Mouse (Mus musculus) midbrain, embryonic 16.5 days (tissue): ENCODE measurements around the gene Cacna1c. TPM values are rescaled to one million over a fixed set of nuclear protein-coding genes. Genes with fewer than 3 reads are reported as not detected.
A peak's percentile ranks its signal among the peaks of the same experiment; 100 is the strongest.

Experiments
- ATAC-seq: fragments of 200-750 bp; cut with Nextera tagmentation; 2 replicates; pipeline ENCODE4 v1.8.0; 2017; ENCODE audit warnings: moderate TSS enrichment
- H3K27ac ChIP-seq: fragments of 300-500 bp; sonication (generic); 2 replicates; pipeline ENCODE4 v1.5.1; 2014; ENCODE audit warnings: mild to moderate bottlenecking, low read length, mixed read lengths
- H3K27me3 ChIP-seq: fragments of 300-500 bp; sonication (generic); 2 replicates; pipeline ENCODE4 v1.6.1; 2014; ENCODE audit warnings: low read depth, low read length, mixed read lengths; ENCODE audit not compliant: control insufficient read depth, insufficient read depth
- H3K36me3 ChIP-seq: fragments of 300-500 bp; sonication (generic); 2 replicates; pipeline ENCODE4 v1.6.1; 2014; ENCODE audit warnings: mild to moderate bottlenecking, low read length, moderate library complexity, mixed read lengths; ENCODE audit not compliant: control insufficient read depth, insufficient read depth
- H3K4me1 ChIP-seq: fragments of 300-500 bp; sonication (generic); 2 replicates; pipeline ENCODE4 v1.6.1; 2014; ENCODE audit warnings: mild to moderate bottlenecking, low read length, mixed read lengths; ENCODE audit not compliant: control insufficient read depth, insufficient read depth
- H3K4me2 ChIP-seq: fragments of 300-500 bp; sonication (generic); 2 replicates; pipeline ENCODE4 v1.6.1; 2014; ENCODE audit warnings: mild to moderate bottlenecking, low read length, mixed read lengths
- H3K4me3 ChIP-seq: fragments of 300-500 bp; sonication (generic); 2 replicates; pipeline ENCODE4 v1.5.1; 2014; ENCODE audit warnings: low read depth, mild to moderate bottlenecking, low read length, moderate library complexity, mixed read lengths
- H3K9ac ChIP-seq: fragments of 300-500 bp; sonication (generic); 2 replicates; pipeline ENCODE4 v1.6.1; 2014; ENCODE audit warnings: low read depth, low read length, mixed read lengths
- H3K9me3 ChIP-seq: fragments of 300-500 bp; sonication (generic); replicated peaks from 2 replicates; pipeline ENCODE4 v1.6.1; 2014; ENCODE audit warnings: mild to moderate bottlenecking, low read length, mixed read lengths; ENCODE audit not compliant: control insufficient read depth, poor library complexity, severe bottlenecking
- WGBS: fragments of 180-500 bp; shearing (Covaris S2); extraction: QIAGEN DNeasy Blood & Tissue Kit; methylation state at CpG from one replicate; pipeline ENCODE4 v1.1.7; 2014; 5-methylcytosine and 5-hydroxymethylcytosine counted together
- polyA plus RNA-seq: library from polyadenylated mRNA; unstranded; fragments of >200 nt; fragmentation: Nextera tagmentation; extraction: Ambion mirVana; gene quantifications from 2 replicates; pipeline ENCODE4 v1.2.1, GENCODE M21; 2015

Gene Cacna1c
- polyA plus RNA-seq, 1 experiment from 2014 or later = 8.1 TPM

- H3K4me3 ChIP-seq = no peak overlapping the region
- 80% methylated on average over 8 of the region's 8 CpGs for WGBS
- ATAC-seq = no peak
These were observed 296.5 kb downstream of the Cacna1c start for GRCm38 (mm10) chr6:118899688-118900087.

GRCm38 (mm10) chr6:118897101-118897500, 299.1 kb downstream of the Cacna1c start:
- Histone ChIP-seq H3K4me3 (no peak overlapping the region), H3K27ac (no peak overlapping the region), H3K4me1 (no peaks in the 10 kb centered on the region), H3K9me3 (no peaks in the 10 kb centered on the region), H3K36me3 (no peaks in the 10 kb centered on the region), H3K4me2 (no peak overlapping the region), H3K9ac (no peak overlapping the region), H3K27me3 (no peaks in the 10 kb centered on the region)
- ATAC-seq = no peak
- WGBS = 39% methylated on average over 5 of the region's 5 CpGs

More at GRCm38 (mm10) chr6:118899688-118900087, 296.5 kb downstream of the Cacna1c start:
- Histone ChIP-seq H3K27ac (no peak overlapping the region), H3K9me3 (no peaks in the 10 kb centered on the region), H3K36me3 (no peaks in the 10 kb centered on the region), H3K9ac (no peak overlapping the region), H3K27me3 (no peaks in the 10 kb centered on the region), H3K4me1 (no peaks in the 10 kb centered on the region), H3K4me2 (no peak overlapping the region)

- no peaks in the 10 kb centered on the region for H3K4me1 ChIP-seq
- 88% methylated on average over 6 of the region's 6 CpGs for WGBS
- H3K9me3 ChIP-seq = no peaks in the 10 kb centered on the region
- H3K4me2 ChIP-seq = no peak overlapping the region
- no peak overlapping the region for H3K27ac ChIP-seq
- H3K36me3 ChIP-seq = no peaks in the 10 kb centered on the region
- no peak overlapping the region for H3K4me3 ChIP-seq
- ATAC-seq = no peak
- H3K9ac ChIP-seq = no peak overlapping the region
- H3K27me3 ChIP-seq = no peaks in the 10 kb centered on the region
These were observed 302.2 kb downstream of the Cacna1c start for GRCm38 (mm10) chr6:118894043-118894442.

- no peak overlapping the region for H3K9ac ChIP-seq
- no peaks in the 10 kb centered on the region for H3K9me3 ChIP-seq
- no peaks in the 10 kb centered on the region for H3K36me3 ChIP-seq
- 90% methylated on average over 4 of the region's 4 CpGs for WGBS
- peaks cover 6% of the 10 kb centered on the region; the same call in 1 of the 2 replicates for H3K4me1 ChIP-seq
- no peaks in the 10 kb centered on the region for H3K27me3 ChIP-seq
- no peak for ATAC-seq
- H3K27ac ChIP-seq = no peak overlapping the region
- no peak overlapping the region for H3K4me2 ChIP-seq
- H3K4me3 ChIP-seq = no peak overlapping the region
These were observed 306.8 kb downstream of the Cacna1c start for GRCm38 (mm10) chr6:118889441-118889840.

- Histone ChIP-seq H3K9ac (no peak overlapping the region), H3K27me3 (no peaks in the 10 kb centered on the region), H3K36me3 (no peaks in the 10 kb centered on the region), H3K27ac (no peak overlapping the region), H3K4me1 (peaks cover 6% of the 10 kb centered on the region; the same call in 1 of the 2 replicates), H3K4me3 (no peak overlapping the region), H3K4me2 (no peak overlapping the region), H3K9me3 (no peaks in the 10 kb centered on the region)
- ATAC-seq = no peak
- WGBS = 79% methylated on average over 8 of the region's 8 CpGs
These were observed 309.2 kb downstream of the Cacna1c start for GRCm38 (mm10) chr6:118887032-118887431.

- no peak for ATAC-seq
- Histone ChIP-seq H3K4me3 (no peak overlapping the region), H3K27me3 (no peaks in the 10 kb centered on the region)
These were observed 311.3 kb downstream of the Cacna1c start for GRCm38 (mm10) chr6:118884961-118885360.

GRCm38 (mm10) chr6:118884073-118884551, 312.1 kb downstream of the Cacna1c start:
- Histone ChIP-seq H3K4me3 (no peak overlapping the region), H3K27me3 (no peaks in the 10 kb centered on the region), H3K4me2 (no peak overlapping the region), H3K27ac (no peak overlapping the region), H3K9me3 (no peaks in the 10 kb centered on the region), H3K36me3 (no peaks in the 10 kb centered on the region), H3K4me1 (peaks cover 6% of the 10 kb centered on the region; the same call in 1 of the 2 replicates), H3K9ac (no peak overlapping the region)
- ATAC-seq = no peak
- WGBS = 72% methylated on average over 8 of the region's 8 CpGs

More at GRCm38 (mm10) chr6:118884961-118885360, 311.3 kb downstream of the Cacna1c start:
- Histone ChIP-seq H3K9me3 (no peaks in the 10 kb centered on the region), H3K4me1 (peaks cover 6% of the 10 kb centered on the region; the same call in 1 of the 2 replicates), H3K27ac (peak overlapping the region; percentile 47; the same call in 1 of the 2 replicates), H3K9ac (no peak overlapping the region), H3K4me2 (no peak overlapping the region), H3K36me3 (no peaks in the 10 kb centered on the region)
- WGBS = 41% methylated on average over 1 of the region's 1 CpGs

- no peaks in the 10 kb centered on the region for H3K9me3 ChIP-seq
- H3K4me2 ChIP-seq = no peak overlapping the region
- no peaks in the 10 kb centered on the region for H3K36me3 ChIP-seq
- H3K4me3 ChIP-seq = no peak overlapping the region
- H3K27ac ChIP-seq = no peak overlapping the region
- H3K27me3 ChIP-seq = no peaks in the 10 kb centered on the region
- WGBS = 71% methylated on average over 2 of the region's 2 CpGs
- no peak overlapping the region for H3K9ac ChIP-seq
- no peak for ATAC-seq
- no peaks in the 10 kb centered on the region for H3K4me1 ChIP-seq
These were observed 320.0 kb downstream of the Cacna1c start for GRCm38 (mm10) chr6:118876204-118876603.

GRCm38 (mm10) chr6:118870241-118870841, 325.9 kb downstream of the Cacna1c start:
- no peaks in the 10 kb centered on the region for H3K36me3 ChIP-seq
- H3K4me3 ChIP-seq = no peak overlapping the region
- 69% methylated on average over 7 of the region's 7 CpGs for WGBS
- no peak overlapping the region for H3K9ac ChIP-seq
- no peaks in the 10 kb centered on the region for H3K27me3 ChIP-seq
- no peak for ATAC-seq
- no peaks in the 10 kb centered on the region for H3K9me3 ChIP-seq
- H3K27ac ChIP-seq = no peak overlapping the region
- H3K4me2 ChIP-seq = no peak overlapping the region
- peaks cover 11% of the 10 kb centered on the region for H3K4me1 ChIP-seq
